Mouse (Mus musculus) myocyte (in vitro differentiated cells): ENCODE results near the gene Ccr9. TPM values are rescaled to one million over a fixed set of nuclear protein-coding genes. Genes with fewer than 3 reads are reported as not detected.

ENCODE experiments used
- H3K27me3 ChIP-seq: one replicate; pipeline ENCODE4 v1.6.1; 2011; ENCODE audit not compliant: control insufficient read depth, insufficient read depth, insufficient read length
- H3K36me3 ChIP-seq: one replicate; pipeline ENCODE4 v1.6.1; 2011; ENCODE audit not compliant: control insufficient read depth, insufficient read depth
- H3K4me2 ChIP-seq: one replicate; pipeline ENCODE4 v1.6.1; 2011; ENCODE audit warnings: low read depth, control low read depth
- H3K4me3 ChIP-seq: one replicate; pipeline ENCODE4 v1.5.1; 2011; ENCODE audit warnings: mild to moderate bottlenecking, control low read depth, moderate library complexity
- H3K79me2 ChIP-seq: one replicate; pipeline ENCODE4 v1.6.1; 2011; ENCODE audit not compliant: control insufficient read depth, insufficient read depth
- H3ac ChIP-seq: one replicate; pipeline ENCODE4 v1.6.1; 2011; ENCODE audit not compliant: control insufficient read depth, insufficient read length
- CEBPB ChIP-seq: IDR thresholded peaks from 2 replicates; pipeline ENCODE4 v1.6.1; 2011; ENCODE audit warnings: mild to moderate bottlenecking, moderate library complexity; ENCODE audit not compliant: poor library complexity, insufficient read depth, severe bottlenecking
- E2F4 ChIP-seq: IDR thresholded peaks from one replicate; pipeline ENCODE4 v1.6.1; 2011; ENCODE audit warnings: mild to moderate bottlenecking, control low read depth, moderate library complexity; ENCODE audit not compliant: insufficient read depth
- MAX ChIP-seq: IDR thresholded peaks from one replicate; pipeline ENCODE4 v1.6.1; 2011; ENCODE audit warnings: low read depth, mild to moderate bottlenecking, control low read depth
- MYOD1 ChIP-seq, 3 experiments: IDR thresholded peaks; one replicate each; pipeline ENCODE4 v1.6.1; 2011; ENCODE audit warnings: control low read depth in 2 of 3, low read depth in 2 of 3, mild to moderate bottlenecking in 2 of 3, moderate library complexity in 1 of 3; ENCODE audit not compliant: insufficient read length in 2 of 3, control insufficient read depth in 1 of 3
- MYOG ChIP-seq, 3 experiments: IDR thresholded peaks; one replicate each; pipeline ENCODE4 v1.6.1; 2011; ENCODE audit warnings: control low read depth in 2 of 3, low read depth in 2 of 3, mild to moderate bottlenecking in 2 of 3; ENCODE audit not compliant: insufficient read length in 2 of 3, control insufficient read depth in 1 of 3, insufficient read depth in 1 of 3
- POLR2A ChIP-seq: IDR thresholded peaks from one replicate; pipeline ENCODE4 v1.6.1; 2011; ENCODE audit warnings: low read depth, mild to moderate bottlenecking, control low read depth, moderate library complexity; ENCODE audit not compliant: insufficient read length
- POLR2AphosphoS2 ChIP-seq: IDR thresholded peaks from one replicate; pipeline ENCODE4 v1.6.1; 2011; ENCODE audit warnings: low read depth, control low read depth; ENCODE audit not compliant: insufficient read length
- REST ChIP-seq: IDR thresholded peaks from one replicate; pipeline ENCODE4 v1.6.1; 2011; ENCODE audit warnings: mild to moderate bottlenecking, control low read depth, moderate library complexity; ENCODE audit not compliant: insufficient read depth, insufficient read length
- SRF ChIP-seq: IDR thresholded peaks from one replicate; pipeline ENCODE4 v1.6.1; 2011; ENCODE audit warnings: low read depth; ENCODE audit not compliant: control insufficient read depth, insufficient read length
- TCF12 ChIP-seq: IDR thresholded peaks from one replicate; pipeline ENCODE4 v1.6.1; 2011; ENCODE audit warnings: mild to moderate bottlenecking, control low read depth; ENCODE audit not compliant: poor library complexity, insufficient read depth, severe bottlenecking
- TCF3 ChIP-seq: IDR thresholded peaks from one replicate; pipeline ENCODE4 v1.6.1; 2011; ENCODE audit warnings: low read depth, control low read depth; ENCODE audit not compliant: insufficient read length
- USF1 ChIP-seq: IDR thresholded peaks from one replicate; pipeline ENCODE4 v1.6.1; 2011; ENCODE audit warnings: low read depth, mild to moderate bottlenecking, control low read depth, moderate library complexity
- polyA plus RNA-seq: library from polyadenylated mRNA; unstranded; fragments of >200 nt; fragmentation: generic; extraction: Trizol; gene quantifications from one replicate; pipeline ENCODE4 v1.2.1, GENCODE M21; 2012; ENCODE audit warnings: missing spikeins

Gene Ccr9
- polyA plus RNA-seq, 1 experiment: 0.06 TPM

GRCm38 (mm10) chr9:123695634-123696302, 17.5 kb downstream of the Ccr9 start:
- H3K36me3 ChIP-seq: peaks cover 15% of the 10 kb centered on the region
- no peaks in the 10 kb centered on the region for H3K27me3 ChIP-seq
- TF ChIP-seq TCF3: no peak
- no peak for TF ChIP-seq POLR2A
- no peak for TF ChIP-seq MAX
- no peak for TF ChIP-seq CEBPB
- TF ChIP-seq REST: no peak
- no peak for TF ChIP-seq MYOG (IDR thresholded peaks at IDR 0.05; ENCODE audit: control insufficient read depth in 1 of 3, insufficient read depth in 1 of 3, insufficient read length in 2 of 3, low read depth in 2 of 3)
- TF ChIP-seq POLR2AphosphoS2: no peak
- no peak for TF ChIP-seq MYOD1 (IDR thresholded peaks at IDR 0.05; ENCODE audit: control insufficient read depth in 1 of 3, insufficient read length in 2 of 3, low read depth in 2 of 3)
- TF ChIP-seq TCF12: no peak
- TF ChIP-seq USF1: no peak
- no peak for TF ChIP-seq E2F4
- TF ChIP-seq SRF: no peak
- H3K4me2 ChIP-seq: no peak overlapping the region
- no peak overlapping the region for H3K4me3 ChIP-seq
- H3ac ChIP-seq: no peak overlapping the region
- H3K79me2 ChIP-seq: no peaks in the 10 kb centered on the region

- Histone ChIP-seq H3K4me3 (no peak overlapping the region), H3K4me2 (no peak overlapping the region), H3K79me2 (no peaks in the 10 kb centered on the region), H3K27me3 (no peaks in the 10 kb centered on the region), H3K36me3 (peaks cover 22% of the 10 kb centered on the region), H3ac (no peak overlapping the region)
- no peak for TF ChIP-seq TCF3
Observed at GRCm38 (mm10) chr9:123701822-123702221, 23.6 kb downstream of the Ccr9 start.

GRCm38 (mm10) chr9:123709226-123709625, 31.0 kb downstream of the Ccr9 start:
- Histone ChIP-seq H3ac (no peak overlapping the region), H3K36me3 (peaks cover 16% of the 10 kb centered on the region), H3K79me2 (no peaks in the 10 kb centered on the region), H3K4me3 (no peak overlapping the region), H3K27me3 (no peaks in the 10 kb centered on the region), H3K4me2 (no peak overlapping the region)
- no peak for TF ChIP-seq TCF3
- TF ChIP-seq SRF: no peak
- TF ChIP-seq USF1: no peak
- TF ChIP-seq MYOD1 (IDR thresholded peaks at IDR 0.05; ENCODE audit: control insufficient read depth in 1 of 3, insufficient read length in 2 of 3, low read depth in 2 of 3): no peak
- TF ChIP-seq REST: no peak
- TF ChIP-seq CEBPB: no peak
- no peak for TF ChIP-seq MAX
- no peak for TF ChIP-seq E2F4
- no peak for TF ChIP-seq POLR2AphosphoS2
- no peak for TF ChIP-seq MYOG (IDR thresholded peaks at IDR 0.05; ENCODE audit: control insufficient read depth in 1 of 3, insufficient read depth in 1 of 3, insufficient read length in 2 of 3, low read depth in 2 of 3)
- no peak for TF ChIP-seq TCF12
- no peak for TF ChIP-seq POLR2A

GRCm38 (mm10) chr9:123713111-123713510, 34.9 kb downstream of the Ccr9 start:
- no peak for TF ChIP-seq TCF3
- no peak for TF ChIP-seq MYOG (IDR thresholded peaks at IDR 0.05; ENCODE audit: control insufficient read depth in 1 of 3, insufficient read depth in 1 of 3, insufficient read length in 2 of 3, low read depth in 2 of 3)
- TF ChIP-seq CEBPB: no peak
- no peak for TF ChIP-seq MYOD1 (IDR thresholded peaks at IDR 0.05; ENCODE audit: control insufficient read depth in 1 of 3, insufficient read length in 2 of 3, low read depth in 2 of 3)
- H3K79me2 ChIP-seq: no peaks in the 10 kb centered on the region
- no peak overlapping the region for H3ac ChIP-seq
- H3K4me3 ChIP-seq: no peak overlapping the region
- H3K4me2 ChIP-seq: no peak overlapping the region
- no peaks in the 10 kb centered on the region for H3K27me3 ChIP-seq
- peaks cover 7% of the 10 kb centered on the region for H3K36me3 ChIP-seq

- Histone ChIP-seq H3K36me3 (no peaks in the 10 kb centered on the region), H3K4me2 (peak overlapping the region; percentile 84), H3K27me3 (peaks cover 5% of the 10 kb centered on the region), H3K4me3 (peak overlapping the region; percentile 42), H3K79me2 (no peaks in the 10 kb centered on the region), H3ac (no peak overlapping the region)
- TF ChIP-seq POLR2AphosphoS2 (no peak), REST (no peak), MAX (no peak), USF1 (no peak), POLR2A (no peak), SRF (no peak)
Observed at GRCm38 (mm10) chr9:123716301-123716700, 38.1 kb downstream of the Ccr9 start.
